Mouse (Mus musculus) E14TG2a.4 (cell line): ENCODE data around the gene Irf2bpl.

Experiments
- CTCF ChIP-seq: conservative IDR thresholded peaks from 2 replicates; pipeline ENCODE4 v1.5.1; 2014; ENCODE audit warnings: low read length
- NANOG ChIP-seq: IDR thresholded peaks from 2 replicates; pipeline ENCODE4 v1.6.1; 2014; ENCODE audit warnings: borderline replicate concordance, low read length, mixed read lengths
- POU5F1 ChIP-seq: IDR thresholded peaks from 2 replicates; pipeline ENCODE4 v1.6.1; 2014; ENCODE audit warnings: low read length, borderline replicate concordance

DNA sequence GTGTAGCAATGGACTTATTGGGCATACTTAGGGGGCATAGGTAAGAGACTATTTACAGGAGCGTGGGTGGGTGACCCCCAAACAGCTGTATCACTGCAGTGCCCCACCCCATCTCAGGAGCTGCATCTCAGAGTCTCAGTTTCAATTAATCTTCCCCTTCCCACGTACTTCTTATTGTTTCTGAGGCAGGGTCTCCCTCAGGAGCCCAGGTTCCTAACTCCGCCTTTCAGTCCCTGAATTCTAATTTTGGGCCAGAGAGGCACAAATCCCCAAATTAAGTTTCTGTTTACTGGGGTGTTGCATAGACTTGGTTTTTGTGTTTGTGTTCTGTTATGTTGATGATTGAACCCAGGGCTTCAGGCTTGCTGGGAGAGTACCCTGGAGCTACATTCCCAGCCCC, 13.8 kb upstream of the Irf2bpl start:
- no peak for TF ChIP-seq CTCF
- TF ChIP-seq POU5F1: no peak
- TF ChIP-seq NANOG: no peak
